Mouse (Mus musculus): ENCODE measurements around the gene Cd3d.

DNA sequence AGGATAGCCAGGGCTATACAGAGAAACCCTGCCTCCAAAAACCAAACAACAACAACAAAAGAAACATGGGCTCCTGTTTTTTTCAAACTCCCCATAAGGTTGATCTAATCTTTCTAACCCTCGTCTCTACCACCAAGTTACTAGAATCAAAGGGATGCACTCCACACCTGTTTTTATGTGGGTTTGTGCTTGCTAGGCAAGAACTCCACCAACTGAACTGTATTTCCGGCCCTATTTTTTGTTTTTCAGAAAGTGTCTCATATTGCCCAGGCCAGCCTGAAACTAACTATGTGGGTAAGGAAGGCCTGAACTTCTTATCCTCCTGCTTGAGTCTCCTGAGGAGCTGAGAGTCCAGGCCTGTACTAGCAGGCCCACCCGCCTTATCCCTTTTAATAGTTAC, 27.2 kb upstream of the Cd3d start:
- TF ChIP-seq CHD1 (IDR thresholded peaks at IDR 0.05; ENCODE audit: low read depth, low read length) (no peak), POLR2A (IDR thresholded peaks at IDR 0.05; ENCODE audit: control insufficient read depth in 1 of 2, insufficient read depth in 1 of 2, low read depth in 1 of 2, low read length in 2 of 2, poor library complexity in 1 of 2) (no peak), SIN3A (IDR thresholded peaks at IDR 0.05; ENCODE audit: low read length) (no peak), E2F4 (IDR thresholded peaks at IDR 0.05; ENCODE audit: borderline replicate concordance, low read depth, low read length) (no peak), CTCF (IDR thresholded peaks at IDR 0.05 in 2 of 3, conservative IDR thresholded peaks at IDR 0.05 in 1 of 3; ENCODE audit: control insufficient read depth in 1 of 3, insufficient read depth in 1 of 3, low read depth in 2 of 3, low read length in 3 of 3, poor library complexity in 1 of 3, severe bottlenecking in 1 of 3) (no peak), TAL1 (IDR thresholded peaks at IDR 0.05; ENCODE audit: low read length) (no peak), ZMIZ1 (IDR thresholded peaks at IDR 0.05; ENCODE audit: low read depth, low read length) (no peak), TCF12 (IDR thresholded peaks at IDR 0.05; ENCODE audit: low read depth, low read length) (no peak)

All from MEL (cell line).